Mouse (Mus musculus) intestine, embryonic 14.5 days (tissue): ENCODE data around the gene Rab15. TPM values are rescaled to one million over a fixed set of nuclear protein-coding genes. Genes with fewer than 3 reads are reported as not detected.
A peak's percentile ranks its signal among the peaks of the same experiment; 100 is the strongest.
"Not testable (repeated sequence)": the region's sequence is repeated elsewhere in the genome, so short reads cannot be mapped to it uniquely, and the experiment has no call there.

Experiments
- ATAC-seq: fragments of 200-750 bp; cut with Nextera tagmentation; replicated peaks from 2 replicates; pipeline ENCODE4 v1.8.0; 2017; ENCODE audit warnings: low read depth, moderate number of reproducible peaks, moderate TSS enrichment, moderate library complexity; ENCODE audit not compliant: low FRiP score, low TSS enrichment
- DNase-seq: peaks from one replicate; pipeline ENCODE4 v3.0.0-alpha.2; 2018; ENCODE audit warnings: low spot score
- H3K27ac ChIP-seq: fragments of 300-500 bp; sonication (generic); 2 replicates; pipeline ENCODE4 v1.5.1; 2014; ENCODE audit warnings: low read depth, mild to moderate bottlenecking, control low read depth
- H3K27me3 ChIP-seq: fragments of 300-500 bp; sonication (generic); replicated peaks from 2 replicates; pipeline ENCODE4 v1.6.1; 2014; ENCODE audit warnings: low read length, control low read depth; ENCODE audit not compliant: control insufficient read depth, insufficient read depth
- H3K36me3 ChIP-seq: fragments of 300-500 bp; sonication (generic); 2 replicates; pipeline ENCODE4 v1.6.1; 2014; ENCODE audit warnings: low read length, control low read depth; ENCODE audit not compliant: control insufficient read depth, insufficient read depth
- H3K4me1 ChIP-seq: fragments of 300-500 bp; sonication (generic); replicated peaks from 2 replicates; pipeline ENCODE4 v1.6.1; 2014; ENCODE audit warnings: low read length, control low read depth, mixed read lengths; ENCODE audit not compliant: control insufficient read depth, insufficient read depth
- H3K4me2 ChIP-seq: fragments of 300-500 bp; sonication (generic); 2 replicates; pipeline ENCODE4 v1.6.1; 2014; ENCODE audit warnings: low read length
- H3K4me3 ChIP-seq: fragments of 300-500 bp; sonication (generic); 2 replicates; pipeline ENCODE4 v1.5.1; 2014; ENCODE audit warnings: low read depth, low read length, control low read depth, mixed read lengths
- H3K9ac ChIP-seq: fragments of 300-500 bp; sonication (generic); 2 replicates; pipeline ENCODE4 v1.6.1; 2014; ENCODE audit warnings: mild to moderate bottlenecking, low read length
- H3K9me3 ChIP-seq: fragments of 300-500 bp; sonication (generic); 2 replicates; pipeline ENCODE4 v1.6.1; 2016; ENCODE audit warnings: low read length, control low read depth; ENCODE audit not compliant: control insufficient read depth
- WGBS: fragments of 180-500 bp; shearing (Covaris S2); extraction: QIAGEN DNeasy Blood & Tissue Kit; methylation state at CpG from one replicate; pipeline ENCODE4 v1.1.7; 2014; 5-methylcytosine and 5-hydroxymethylcytosine counted together
- polyA plus RNA-seq: library from polyadenylated mRNA; unstranded; fragments of >200 nt; fragmentation: Nextera tagmentation; extraction: Ambion mirVana; gene quantifications from 2 replicates; pipeline ENCODE4 v1.2.1, GENCODE M21; 2014

The Rab15 gene
- 22.3 and 23.3 TPM in 2 replicates for polyA plus RNA-seq

DNA sequence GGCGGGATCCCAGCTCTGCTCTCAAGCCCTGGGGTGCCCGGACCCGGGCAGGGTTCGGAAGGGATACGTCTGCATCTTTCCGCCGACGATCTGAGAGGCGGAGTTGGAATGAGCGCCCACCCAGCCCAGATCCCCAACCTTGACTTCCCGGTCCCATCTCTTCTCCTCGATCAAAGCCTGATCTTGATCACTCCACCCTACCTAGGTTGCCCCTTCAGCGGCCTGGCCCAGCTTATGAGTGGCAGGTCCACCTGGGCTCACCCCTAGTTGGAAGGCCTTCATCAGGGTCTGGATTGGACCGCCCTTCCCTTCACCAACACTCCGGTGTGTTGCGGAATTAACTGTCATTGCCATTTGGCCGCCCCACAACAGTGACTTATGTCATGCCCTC is at the start of gene Rab15:
Rab15 (minus strand) TSS at position 258 of the 391 bp plus-strand sequence.
- Histone ChIP-seq H3K9me3 (no peaks in the 10 kb centered on the region), H3K36me3 (no peaks in the 10 kb centered on the region), H3K4me1 (peaks cover 31% of the 10 kb centered on the region), H3K27ac (no peak within 1 kb of the TSS), H3K4me3 (peak within 1 kb of the TSS; percentile 67), H3K4me2 (peak within 1 kb of the TSS; percentile 77), H3K9ac (peak within 1 kb of the TSS; percentile 69), H3K27me3 (peaks cover 4% of the 10 kb centered on the region; the same call in 1 of the 2 replicates)
- DNase-seq = peak; percentile 72
- 2% methylated on average over 17 of the region's 17 CpGs for WGBS
- ATAC-seq = peak; percentile 6; the same call in 1 of the 2 replicates

DNA sequence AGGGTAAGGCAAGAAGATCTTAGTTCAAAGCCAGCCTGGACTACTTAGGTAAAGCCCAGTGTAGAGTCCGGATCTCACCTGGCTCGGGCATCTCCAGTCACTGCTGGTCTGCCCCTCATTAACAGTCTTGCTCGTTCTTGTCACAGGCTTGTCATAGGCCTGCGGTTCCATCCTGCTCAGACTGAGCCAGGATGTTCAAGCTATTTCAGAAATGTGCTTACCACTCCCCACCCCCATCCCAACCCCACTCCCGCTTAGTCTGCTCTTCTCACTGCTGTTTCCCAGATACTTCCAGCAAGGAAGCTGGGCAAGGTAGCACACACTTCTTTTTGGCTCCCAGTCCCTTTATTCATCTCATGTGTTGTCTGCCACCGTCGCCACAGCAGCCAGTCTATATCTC is 46.9 kb upstream of the Rab15 start:
- no peak overlapping the region for H3K4me2 ChIP-seq
- DNase-seq (no peak), ATAC-seq (no peak)
- H3K4me3 ChIP-seq = no peak overlapping the region
- H3K4me1 ChIP-seq = no peaks in the 10 kb centered on the region
- WGBS = 81% methylated on average over 7 of the region's 7 CpGs
- H3K9ac ChIP-seq = no peak overlapping the region
- no peak overlapping the region for H3K27ac ChIP-seq
- H3K36me3 ChIP-seq = peaks cover 13% of the 10 kb centered on the region; the same call in 1 of the 2 replicates
- H3K27me3 ChIP-seq = no peaks in the 10 kb centered on the region
- H3K9me3 ChIP-seq = no peaks in the 10 kb centered on the region

DNA sequence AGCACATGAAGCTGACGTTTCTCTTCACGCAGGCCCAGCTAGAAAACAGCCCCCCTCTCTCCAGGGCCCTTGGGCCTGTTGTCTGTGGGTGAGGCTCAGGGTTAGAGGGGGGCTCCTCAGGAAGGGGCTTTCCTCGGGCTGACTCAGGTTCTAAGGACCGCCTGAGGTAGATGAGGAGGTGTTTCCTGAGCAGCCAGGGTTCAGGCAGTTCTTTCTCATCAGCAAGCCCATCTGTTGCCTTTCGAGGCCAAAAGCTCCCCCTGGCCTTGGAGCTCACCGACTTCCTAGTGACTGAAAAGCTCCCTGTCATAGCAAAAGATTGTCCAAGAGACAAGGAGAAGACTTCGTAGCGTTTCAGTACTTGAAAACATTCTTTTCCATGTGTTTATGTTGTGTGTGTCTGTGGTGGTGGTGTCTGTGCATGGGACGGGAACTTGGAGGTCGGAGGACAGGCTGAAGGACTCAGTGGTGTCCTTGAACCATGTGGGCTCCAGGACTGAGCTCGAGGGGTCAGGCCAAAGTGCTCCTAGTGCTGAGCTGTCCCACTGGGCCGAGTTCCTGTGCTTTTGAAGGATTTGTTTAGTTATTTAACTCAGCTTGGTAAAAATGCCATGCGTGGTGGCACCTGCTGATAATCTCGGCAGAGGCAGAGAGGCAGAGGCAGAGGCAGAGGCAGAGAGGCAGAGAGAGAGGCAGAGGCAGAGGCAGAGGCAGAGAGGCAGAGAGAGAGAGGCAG is 45.9 kb upstream of the Rab15 start:
- ATAC-seq (no peak), DNase-seq (no peak)
- Histone ChIP-seq H3K27ac (no peak overlapping the region), H3K9ac (no peak overlapping the region), H3K4me2 (no peak overlapping the region), H3K4me3 (no peak overlapping the region), H3K27me3 (no peaks in the 10 kb centered on the region), H3K36me3 (peaks cover 5% of the 10 kb centered on the region; the same call in 1 of the 2 replicates), H3K4me1 (no peaks in the 10 kb centered on the region), H3K9me3 (no peaks in the 10 kb centered on the region)
- WGBS = 65% methylated on average over 14 of the region's 14 CpGs

DNA sequence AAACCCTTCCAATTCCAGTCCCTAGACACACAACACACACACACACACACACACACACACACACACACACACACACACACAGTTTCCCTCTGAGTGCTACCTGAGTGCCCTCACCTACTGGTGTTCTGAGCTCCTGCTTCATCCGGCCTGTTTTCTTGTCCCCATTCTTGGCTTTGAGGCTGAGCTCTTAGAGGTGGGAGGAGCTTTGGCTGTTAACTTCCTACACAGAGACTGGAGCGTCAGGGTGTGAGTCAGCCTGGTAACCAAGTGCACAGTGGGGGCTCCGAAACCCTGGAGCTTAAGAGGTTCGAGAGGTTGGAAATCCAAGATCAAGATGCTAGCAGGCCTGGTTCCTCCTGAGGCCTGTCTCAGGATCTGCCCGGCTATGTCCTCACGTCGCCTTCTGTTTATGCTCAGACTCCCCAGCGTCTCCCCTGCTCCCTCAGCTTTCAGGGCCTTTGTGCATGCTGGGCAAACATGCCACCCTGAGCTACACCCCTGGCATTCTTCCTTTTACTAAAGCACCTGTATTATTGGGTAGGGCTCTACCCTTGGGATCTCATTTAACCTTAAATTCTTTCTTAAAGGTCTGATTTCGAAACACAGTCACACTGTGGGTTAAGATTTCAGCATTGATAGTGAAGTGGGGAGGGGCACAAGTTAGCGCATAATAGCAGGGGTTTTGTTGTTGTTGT is 45.0 kb upstream of the Rab15 start:
- no peak for ATAC-seq

DNA sequence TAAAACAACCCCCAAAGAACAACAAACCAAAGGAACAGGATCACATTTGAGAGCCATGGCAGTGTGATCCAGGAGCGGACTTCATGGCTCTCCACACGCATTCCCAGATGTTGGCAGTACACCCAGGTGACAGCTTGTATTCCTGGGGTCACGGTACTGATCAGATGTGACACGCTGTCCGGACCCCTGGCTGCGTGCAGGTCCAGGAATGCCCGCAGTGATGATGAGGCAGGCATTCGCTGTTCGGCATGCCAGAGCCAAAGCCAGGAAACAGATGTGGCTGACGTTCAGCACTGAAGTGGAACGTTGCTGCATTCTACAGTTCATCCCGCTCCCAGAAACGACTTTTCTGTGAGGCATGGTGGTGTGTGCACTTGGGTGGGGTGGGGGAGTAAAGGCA is 42.6 kb upstream of the Rab15 start:
- no peak for DNase-seq
- Histone ChIP-seq H3K4me1 (no peaks in the 10 kb centered on the region), H3K27ac (no peak overlapping the region), H3K4me3 (no peak overlapping the region), H3K9me3 (no peaks in the 10 kb centered on the region), H3K27me3 (no peaks in the 10 kb centered on the region), H3K36me3 (peaks cover 5% of the 10 kb centered on the region; the same call in 1 of the 2 replicates), H3K9ac (no peak overlapping the region), H3K4me2 (no peak overlapping the region)
- 86% methylated on average over 13 of the region's 13 CpGs for WGBS
- no peak for ATAC-seq

More for the DNA sequence above, 45.0 kb upstream of the Rab15 start:
- H3K9me3 ChIP-seq = no peaks in the 10 kb centered on the region
- no peak for DNase-seq
- no peak overlapping the region for H3K4me2 ChIP-seq
- WGBS = 63% methylated on average over 10 of the region's 10 CpGs
- no peak overlapping the region for H3K27ac ChIP-seq
- H3K9ac ChIP-seq = no peak overlapping the region
- H3K36me3 ChIP-seq = peaks cover 5% of the 10 kb centered on the region; the same call in 1 of the 2 replicates
- no peaks in the 10 kb centered on the region for H3K27me3 ChIP-seq
- no peaks in the 10 kb centered on the region for H3K4me1 ChIP-seq
- H3K4me3 ChIP-seq = no peak overlapping the region

DNA sequence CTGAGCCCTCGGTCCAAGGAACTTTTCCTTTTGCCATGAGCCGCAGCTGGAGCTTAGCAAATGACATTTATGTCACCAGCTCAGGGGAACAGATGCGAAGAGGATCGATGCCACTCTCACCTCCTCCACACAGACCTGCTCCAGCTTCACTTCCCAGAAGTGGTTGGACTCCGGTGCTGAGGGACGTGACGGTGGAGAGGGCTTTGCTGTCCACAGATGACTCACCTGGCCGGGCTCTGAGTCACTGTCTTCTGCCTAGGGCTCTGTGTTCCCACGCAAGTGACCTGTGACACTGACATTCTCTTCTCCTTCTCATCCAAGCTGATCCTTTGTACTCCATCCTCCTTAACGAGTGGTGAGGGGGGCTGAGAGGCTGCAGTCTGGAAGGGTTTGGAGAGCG is 40.9 kb upstream of the Rab15 start:
- H3K9me3 ChIP-seq = no peaks in the 10 kb centered on the region
- WGBS = 87% methylated on average over 11 of the region's 11 CpGs
- no peak for DNase-seq

DNA sequence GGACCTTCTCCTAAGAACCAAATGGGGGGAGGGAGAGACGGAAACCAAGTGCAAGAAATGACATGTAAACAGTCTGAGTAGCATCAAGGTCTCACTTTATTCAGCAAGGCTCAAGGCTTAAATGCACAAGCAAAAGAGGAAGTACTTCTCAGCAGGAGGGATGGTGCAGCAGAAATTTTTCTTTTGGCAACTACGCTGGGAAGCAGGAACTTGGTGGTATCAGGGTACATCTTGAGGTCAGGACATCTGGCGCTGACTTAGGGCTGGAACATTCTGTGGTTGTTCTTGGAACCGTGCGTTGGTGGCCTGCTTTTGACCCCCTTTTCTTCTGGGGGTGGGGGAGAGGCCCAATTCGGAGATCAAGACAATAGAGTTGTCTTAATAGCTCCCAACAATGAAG is 36.1 kb upstream of the Rab15 start:
- 82% methylated on average over 6 of the region's 6 CpGs for WGBS
- H3K27ac ChIP-seq, H3K9me3 ChIP-seq, H3K4me1 ChIP-seq, DNase-seq, ATAC-seq, H3K27me3 ChIP-seq, H3K4me2 ChIP-seq, H3K4me3 ChIP-seq, H3K36me3 ChIP-seq, H3K9ac ChIP-seq: not testable (repeated sequence)

More for the DNA sequence above, 40.9 kb upstream of the Rab15 start:
- Histone ChIP-seq H3K4me3 (no peak overlapping the region), H3K27me3 (no peaks in the 10 kb centered on the region), H3K4me2 (no peak overlapping the region), H3K4me1 (no peaks in the 10 kb centered on the region), H3K9ac (no peak overlapping the region), H3K36me3 (peaks cover 5% of the 10 kb centered on the region; the same call in 1 of the 2 replicates), H3K27ac (no peak overlapping the region)
- ATAC-seq = no peak

DNA sequence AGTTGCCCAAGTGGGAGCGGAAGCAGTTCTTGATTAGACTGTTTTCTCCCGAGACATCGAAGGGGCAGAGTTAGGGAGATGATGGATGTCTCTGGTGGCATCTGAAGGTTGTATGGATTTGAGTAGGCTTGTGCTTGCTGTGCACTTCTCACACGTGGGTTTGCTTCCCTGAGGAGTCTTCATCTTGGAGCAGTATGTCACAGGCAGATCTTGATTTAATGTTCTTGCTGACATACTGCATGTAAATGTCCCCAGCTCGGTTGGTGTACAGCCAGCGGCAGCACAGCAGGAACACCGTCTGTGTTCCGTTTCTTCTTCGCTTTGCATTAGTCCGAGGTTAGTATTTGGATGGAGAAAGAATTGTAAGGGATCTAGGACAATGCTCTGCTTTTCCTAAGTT is 34.4 kb upstream of the Rab15 start:
- H3K9me3 ChIP-seq = no peaks in the 10 kb centered on the region
- no peak overlapping the region for H3K4me3 ChIP-seq
- H3K4me1 ChIP-seq = peaks cover 4% of the 10 kb centered on the region; the same call in 1 of the 2 replicates
- no peaks in the 10 kb centered on the region for H3K36me3 ChIP-seq
- H3K27ac ChIP-seq = no peak overlapping the region
- H3K27me3 ChIP-seq = no peaks in the 10 kb centered on the region
- no peak overlapping the region for H3K9ac ChIP-seq
- H3K4me2 ChIP-seq = no peak overlapping the region
- ATAC-seq (no peak), DNase-seq (no peak)
- WGBS = 87% methylated on average over 10 of the region's 10 CpGs
